Mouse (Mus musculus) WW6 (cell line): ENCODE measurements around the gene Fam24b.

ENCODE experiments used
- DNase-seq: peaks from one replicate; pipeline ENCODE4 v3.0.0-alpha.2; 2013; ENCODE audit warnings: low read depth, low spot score

Gene Fam24b

GRCm38 (mm10) chr7:131329416-131329815 lies at the start of gene Fam24b:
TSS of gene Fam24b (minus strand) at chr7:131329516.
- DNase-seq = no peak

- DNase-seq = no peak
These were observed 42.8 kb upstream of the Fam24b start for GRCm38 (mm10) chr7:131371880-131372651.

- DNase-seq = no peak
These were observed 42.1 kb upstream of the Fam24b start for GRCm38 (mm10) chr7:131371470-131371860.

GRCm38 (mm10) chr7:131370648-131371469 lies 41.5 kb upstream of the Fam24b start, which contains the start of gene Pstk:
TSS of gene Pstk (plus strand) at chr7:131371141.
- peak; percentile 81 for DNase-seq

DNA sequence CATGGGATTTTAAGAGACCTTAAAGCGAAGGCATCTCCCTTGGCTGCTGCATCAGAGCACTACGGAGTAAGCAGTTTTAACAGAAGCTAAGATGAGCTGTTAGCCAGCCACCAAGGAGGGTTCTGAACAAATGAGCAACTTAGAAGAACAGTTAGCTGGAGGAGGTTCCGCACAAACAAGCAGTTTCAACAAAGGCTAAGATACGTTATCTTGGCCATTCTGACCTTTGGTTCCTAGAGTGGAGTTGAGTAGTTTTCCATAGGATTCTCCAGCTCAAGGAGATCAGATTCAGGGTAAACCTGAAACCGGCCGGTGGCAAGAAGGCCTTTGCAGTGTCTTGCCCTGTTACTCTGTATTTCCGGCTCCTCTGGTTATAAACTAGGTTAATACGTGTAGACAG lies 34.8 kb upstream of the Fam24b start:
- no peak for DNase-seq

DNA sequence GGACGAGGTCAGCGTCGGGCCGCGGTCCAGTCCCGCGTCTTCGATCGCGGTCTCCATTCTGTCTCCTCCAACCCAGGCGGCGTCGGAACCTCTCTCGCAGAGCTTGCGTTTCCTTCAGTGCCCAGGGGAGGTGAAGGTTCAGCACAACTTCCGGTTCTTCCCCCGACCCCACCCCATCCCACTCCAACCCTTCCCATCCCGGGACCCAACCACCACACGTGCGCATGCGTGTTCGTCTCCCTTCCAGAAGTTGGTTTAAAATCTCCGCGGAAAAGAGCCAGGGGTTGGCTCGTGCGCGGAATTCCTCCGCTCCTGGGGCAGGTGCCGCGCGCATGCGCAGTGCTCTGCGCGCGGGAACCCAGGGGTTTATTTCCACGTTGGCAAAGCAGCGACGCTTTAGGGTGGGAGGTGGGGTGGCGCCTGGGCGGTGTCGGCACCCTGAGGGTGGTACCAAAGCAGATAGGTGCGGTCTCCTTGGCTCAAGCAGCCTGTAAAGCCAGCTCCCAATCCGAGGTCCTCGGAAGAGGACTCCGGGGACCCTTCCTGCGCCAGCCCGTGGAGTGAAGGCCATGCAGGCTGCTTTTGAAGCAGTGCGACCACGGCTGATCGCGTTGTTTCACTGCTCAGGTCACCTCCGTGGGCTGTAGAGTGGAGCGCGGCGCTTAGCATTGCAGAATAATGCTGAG lies 33.4 kb upstream of the Fam24b start, which contains the start of gene 2310057M21Rik:
2310057M21Rik (minus strand) TSS at position 145 of the 686 bp plus-strand sequence.
- peak; percentile 96 for DNase-seq

DNA sequence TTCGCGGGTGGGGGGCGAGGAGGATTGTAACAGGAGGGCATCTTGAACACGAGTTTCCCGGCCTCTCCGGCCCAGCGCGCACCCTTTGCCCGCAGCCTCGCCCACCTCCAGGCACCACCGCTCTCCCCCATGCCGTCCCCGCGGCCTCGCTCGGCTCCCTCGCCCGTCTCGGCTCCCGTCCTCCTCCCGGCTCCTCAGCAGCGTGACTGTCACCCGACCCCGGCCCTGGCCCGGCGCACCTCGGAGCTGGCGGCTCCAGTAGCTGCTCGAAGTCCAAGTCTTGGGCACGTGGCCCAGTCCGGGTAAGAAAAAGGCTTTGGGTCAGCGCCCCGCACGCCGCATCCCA lies 32.9 kb upstream of the Fam24b start:
- no peak for DNase-seq

DNA sequence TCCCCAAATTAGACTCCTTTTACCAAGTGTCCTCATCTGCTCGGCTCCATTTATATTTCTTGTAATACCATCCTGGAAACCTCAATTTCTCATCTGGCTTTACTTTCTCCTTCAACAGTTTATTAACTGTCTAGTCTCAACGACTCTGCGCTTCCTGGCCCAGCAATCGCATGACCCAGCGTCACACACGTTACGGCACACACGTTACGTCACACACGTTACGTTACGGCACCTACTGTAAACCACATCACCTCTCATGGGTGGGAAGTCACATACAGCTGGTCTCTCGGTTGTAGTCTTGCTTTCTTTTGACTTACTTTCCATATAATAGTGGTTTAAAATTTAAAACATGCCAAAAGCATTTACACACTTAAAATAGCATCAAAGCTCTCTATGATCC lies 26.8 kb upstream of the Fam24b start:
- DNase-seq = no peak

DNA sequence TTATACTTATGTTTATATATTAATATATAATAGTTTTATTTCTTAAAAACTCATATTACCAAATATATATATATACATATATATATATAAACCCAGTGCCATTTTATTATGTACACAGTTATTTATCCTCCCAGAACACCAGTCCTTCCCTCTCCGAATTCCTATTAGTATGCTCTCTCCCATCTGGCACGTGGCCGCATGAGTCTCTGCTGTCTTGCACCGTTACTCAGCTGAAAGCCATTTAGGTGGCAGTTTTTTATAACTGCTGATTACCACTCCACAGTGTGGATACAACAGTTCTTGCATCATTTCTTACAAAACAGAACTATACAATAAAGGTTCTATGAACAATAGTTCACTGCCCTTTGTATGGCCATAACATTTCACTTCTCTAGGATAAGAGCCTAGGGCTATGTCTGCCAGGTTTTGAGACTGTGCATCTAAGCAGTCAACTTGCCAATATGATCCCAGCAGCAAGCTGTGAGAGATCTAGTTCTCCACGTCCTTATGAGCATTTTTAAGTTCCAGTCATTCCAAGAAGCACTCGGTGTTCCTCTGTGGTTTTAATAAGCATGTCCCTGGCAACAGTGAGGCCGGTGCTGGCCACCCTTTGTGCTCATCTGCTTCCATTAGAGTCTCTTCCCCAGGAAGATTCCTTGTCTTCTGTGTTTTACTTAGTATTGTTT lies 16.7 kb upstream of the Fam24b start:
- DNase-seq = no peak

DNA sequence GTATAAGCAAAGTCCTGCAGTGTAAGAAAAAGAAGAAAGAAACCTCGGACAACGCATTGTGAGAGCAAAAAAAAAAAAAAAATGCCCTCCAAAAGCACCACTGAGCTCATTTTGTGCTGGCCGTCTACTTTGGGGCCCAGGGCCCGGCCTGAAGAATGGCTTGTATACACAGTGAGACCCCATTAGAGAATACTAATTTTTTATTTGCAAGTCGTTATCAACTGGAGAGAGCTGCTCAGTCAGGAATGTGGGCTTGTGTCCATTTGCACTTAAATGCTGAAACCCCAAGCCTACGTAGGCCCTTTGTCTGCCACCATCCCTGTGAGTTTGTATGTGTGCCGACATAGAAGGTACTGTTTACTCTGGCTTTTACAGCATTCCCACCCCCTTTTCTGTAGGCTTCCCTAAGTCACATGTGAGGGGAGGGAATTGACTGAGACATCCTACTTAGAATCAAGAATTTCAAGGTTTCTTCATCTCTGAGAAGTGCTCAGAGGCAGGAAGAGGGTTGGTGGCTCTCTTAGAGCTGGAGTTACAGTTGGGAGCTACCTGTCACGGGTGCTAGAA lies 8.3 kb upstream of the Fam24b start:
- no peak for DNase-seq

GRCm38 (mm10) chr7:131333564-131333963 lies 4.2 kb upstream of the Fam24b start, which contains the start of gene Fam24a:
TSS of gene Fam24a (plus strand) at chr7:131333864.
- no peak for DNase-seq

DNA sequence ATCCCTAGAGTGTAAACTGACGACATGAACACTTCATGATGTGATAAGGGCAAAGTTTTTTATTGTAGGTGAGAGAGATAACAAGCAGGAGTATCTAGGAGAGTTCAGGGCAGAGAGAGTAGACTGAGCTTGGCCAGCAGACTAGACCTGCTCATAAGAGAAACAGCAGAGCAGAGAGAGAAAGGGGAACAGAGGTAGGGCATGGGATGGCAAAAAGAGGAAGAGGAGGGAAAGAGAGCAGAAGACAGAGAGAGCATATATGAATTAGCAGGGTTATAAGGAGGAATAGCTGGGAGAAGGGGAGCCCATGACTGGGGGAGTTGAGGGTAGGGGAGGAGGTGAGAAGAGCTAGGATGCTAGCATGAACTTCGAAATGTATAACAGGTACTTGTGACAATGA lies 2.4 kb upstream of the Fam24b start:
- DNase-seq = no peak

DNA sequence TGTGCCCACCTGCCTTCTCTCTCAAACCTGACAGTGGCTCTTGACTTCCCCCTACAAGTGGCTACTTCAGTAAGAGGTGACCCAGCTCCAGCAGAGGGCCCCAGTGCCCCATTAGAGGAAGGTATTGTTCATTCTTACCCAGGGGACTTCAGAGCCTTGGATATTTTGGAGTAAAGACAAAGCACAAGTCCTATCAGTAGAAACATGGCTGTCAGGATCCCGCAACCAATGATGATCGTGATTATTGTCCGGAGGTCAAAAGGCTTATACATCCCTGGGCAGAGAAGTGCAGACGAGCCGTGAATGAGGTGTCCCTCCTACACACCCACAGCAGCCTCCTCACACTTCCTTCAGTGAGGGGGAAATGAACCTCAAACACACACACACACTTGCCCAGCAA lies 2.3 kb downstream of the Fam24b start:
- DNase-seq = no peak

DNA sequence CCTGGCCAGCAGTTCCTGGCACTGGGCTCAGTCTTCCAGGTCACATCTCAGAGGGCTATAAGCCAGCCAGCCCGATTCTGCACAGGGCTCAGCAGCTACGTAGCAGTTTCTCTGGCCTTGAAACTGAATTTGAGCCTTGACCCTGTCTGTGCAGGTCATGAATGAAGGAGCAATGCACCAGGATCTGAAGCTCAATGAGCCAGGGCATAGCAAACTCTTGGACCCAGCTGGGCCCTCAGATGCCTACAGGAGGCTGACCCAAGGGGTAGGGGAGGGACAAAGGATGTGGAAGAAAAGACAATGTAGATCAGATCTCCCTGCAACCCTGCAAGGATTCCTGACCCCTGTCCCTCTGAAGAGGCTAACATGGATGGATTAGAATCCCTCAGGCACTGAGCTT lies 7.1 kb downstream of the Fam24b start, which contains the start of gene Cuzd1:
Cuzd1 (minus strand) TSS at position 101 of the 400 bp plus-strand sequence.
- DNase-seq = no peak

- DNase-seq = no peak
These were observed 11.0 kb downstream of the Fam24b start for GRCm38 (mm10) chr7:131318340-131318739.

DNA sequence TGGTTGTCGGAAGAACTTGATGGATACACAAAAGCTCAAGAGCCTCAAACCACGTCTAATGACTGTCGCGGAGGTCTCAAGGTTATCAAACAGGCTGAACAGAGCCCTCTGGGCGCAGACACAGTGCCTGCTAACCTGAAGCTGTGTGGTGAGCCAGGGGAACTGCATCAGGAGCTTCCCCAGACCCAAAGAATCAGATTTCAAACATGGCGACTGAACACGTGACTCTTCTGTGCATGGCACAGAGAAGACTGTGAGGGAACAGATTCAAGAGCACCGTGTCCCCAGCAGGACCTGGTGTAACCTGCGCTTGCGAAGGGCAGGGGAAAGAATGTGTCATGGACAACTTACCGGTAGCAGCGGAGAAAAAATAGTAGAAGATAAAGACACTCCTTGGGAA lies 11.7 kb downstream of the Fam24b start:
- peak; percentile 24 for DNase-seq

GRCm38 (mm10) chr7:131314493-131314892 lies 14.8 kb downstream of the Fam24b start:
- no peak for DNase-seq

DNA sequence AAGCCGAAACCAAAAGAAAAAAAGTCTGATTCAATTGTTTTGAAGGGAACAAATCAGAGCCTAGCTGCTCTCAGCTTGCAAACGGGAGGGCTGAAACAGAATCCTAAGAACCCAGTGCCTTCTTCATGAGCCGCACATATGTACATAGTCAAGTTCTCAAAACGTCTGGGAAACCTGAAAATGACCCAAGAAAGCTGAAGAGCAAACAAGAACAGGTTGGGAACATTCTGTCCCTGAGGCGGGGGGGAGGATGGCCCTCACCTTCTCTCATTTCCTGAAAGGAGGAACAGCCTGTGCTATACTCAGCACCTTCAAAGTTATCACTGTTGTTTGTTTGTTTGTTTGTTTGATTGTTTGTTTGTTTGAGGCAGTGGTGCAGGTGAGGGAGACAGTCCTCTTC lies 22.6 kb downstream of the Fam24b start:
- DNase-seq = no peak

DNA sequence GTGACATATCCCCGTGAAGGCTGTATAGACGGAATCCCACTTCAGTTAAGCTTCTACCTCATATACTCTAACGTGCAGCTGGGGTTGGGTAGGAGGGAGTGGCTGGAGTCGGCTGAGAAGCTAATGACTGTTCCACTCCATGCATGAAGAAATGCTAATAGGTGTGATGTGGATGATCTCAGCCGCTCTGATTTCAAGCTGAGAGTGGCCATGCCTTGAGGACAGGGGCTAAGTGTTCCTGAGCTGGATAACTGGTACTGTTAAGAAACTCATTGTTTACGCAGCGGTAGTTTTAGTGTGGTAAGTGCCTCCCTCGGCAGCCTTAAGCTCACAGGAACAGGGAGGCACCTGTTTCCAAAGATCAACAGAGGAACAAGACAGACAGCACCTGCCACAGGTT lies 26.0 kb downstream of the Fam24b start:
- DNase-seq = no peak

DNA sequence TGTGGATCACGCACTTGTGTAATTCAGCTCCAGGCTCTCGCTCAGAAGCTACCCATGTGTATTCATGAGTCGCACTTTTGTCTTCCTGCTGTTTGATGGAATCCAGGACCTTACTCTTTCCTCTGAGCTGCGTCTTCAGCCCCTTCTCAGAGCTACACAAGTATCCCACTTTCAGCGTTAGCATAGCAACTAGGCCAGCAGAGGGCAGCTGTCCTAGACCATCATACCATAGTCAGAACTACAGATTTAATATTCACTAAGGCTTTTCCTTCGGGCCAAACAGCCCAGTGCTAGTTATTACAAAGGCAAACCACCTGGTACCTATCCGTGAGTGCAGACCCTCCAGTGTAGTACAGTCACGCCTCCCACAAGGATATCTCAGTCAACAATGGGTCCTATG lies 32.2 kb downstream of the Fam24b start:
- DNase-seq = no peak
